Mouse (Mus musculus) frontal cortex, adult 2 months (tissue): Measurements from ENCODE around the gene Mrps5. TPM values are rescaled to one million over a fixed set of nuclear protein-coding genes. Genes with fewer than 3 reads are reported as not detected.

Experiments used
- polyA plus RNA-seq: library from polyadenylated mRNA; depleted of rRNA; stranded (reverse); fragments of >200 nt; gene quantifications from 2 replicates; pipeline ENCODE4 v1.2.3, GENCODE M21; 2012; rRNA removed

Mrps5 gene
- polyA plus RNA-seq, 1 experiment = 113 TPM

Other genes with a start within 250 kb of the Mrps5 start
- not detected in 2 replicates for gene Astl, start 248.6 kb upstream of the Mrps5 start, polyA plus RNA-seq
- gene Adra2b, start 224.0 kb upstream of the Mrps5 start, polyA plus RNA-seq = 0.28 and 0.29 TPM in 2 replicates
- gene Gpat2, start 162.0 kb upstream of the Mrps5 start, polyA plus RNA-seq = 0.14 and 0.29 TPM in 2 replicates
- 32.8 and 39.1 TPM in 2 replicates for gene Fahd2a, start 142.7 kb upstream of the Mrps5 start, polyA plus RNA-seq
- gene Kcnip3, start 65.1 kb upstream of the Mrps5 start, polyA plus RNA-seq = 87.8 and 92.9 TPM in 2 replicates
- 0.29 and 0.50 TPM in 2 replicates for gene Prom2, start 45.8 kb upstream of the Mrps5 start, polyA plus RNA-seq
- gene Zfp661, start 128 bp upstream of the Mrps5 start, polyA plus RNA-seq = 9.0 and 9.3 TPM in 2 replicates
- 70.5 and 94.8 TPM in 2 replicates for gene Mal, start 69.5 kb downstream of the Mrps5 start, polyA plus RNA-seq
- 1.0 and 1.2 TPM in 2 replicates for gene Mall, start 142.7 kb downstream of the Mrps5 start, polyA plus RNA-seq
- 20.8 and 22.3 TPM in 2 replicates for gene Nphp1, start 201.7 kb downstream of the Mrps5 start, polyA plus RNA-seq
- gene Mtln, start 205.3 kb downstream of the Mrps5 start, polyA plus RNA-seq = 94.7 and 95.5 TPM in 2 replicates
- gene Bub1, start 244.6 kb downstream of the Mrps5 start, polyA plus RNA-seq = 0.34 and 0.82 TPM in 2 replicates